Mouse (Mus musculus): ENCODE measurements around the gene Uaca.

Gene Uaca

GRCm38 (mm10) chr9:60885148-60885547, 90.8 kb downstream of the Uaca start:
- DNase-seq (ENCODE audit: low spot score in 2 of 2), result no peak

- no peak for DNase-seq (ENCODE audit: low spot score in 2 of 2)
Measured at GRCm38 (mm10) chr9:60886431-60887371, 92.4 kb downstream of the Uaca start.

GRCm38 (mm10) chr9:60887389-60887811, 93.1 kb downstream of the Uaca start:
- DNase-seq (ENCODE audit: low spot score in 2 of 2), result no peak

GRCm38 (mm10) chr9:60893511-60893910, 99.2 kb downstream of the Uaca start:
- no peak for DNase-seq (ENCODE audit: low spot score in 2 of 2)

- DNase-seq (ENCODE audit: low spot score in 2 of 2), result no peak
Measured at GRCm38 (mm10) chr9:60895486-60896110, 101.3 kb downstream of the Uaca start.

GRCm38 (mm10) chr9:60898291-60899020, 104.1 kb downstream of the Uaca start:
- DNase-seq (ENCODE audit: low spot score in 2 of 2), result no peak

GRCm38 (mm10) chr9:60899201-60899600, 104.9 kb downstream of the Uaca start:
- no peak for DNase-seq (ENCODE audit: low spot score in 2 of 2)

- DNase-seq (ENCODE audit: low spot score in 2 of 2), result no peak
Measured at GRCm38 (mm10) chr9:60899797-60900459, 105.6 kb downstream of the Uaca start.

- DNase-seq (ENCODE audit: low spot score in 2 of 2), result no peak
Measured at GRCm38 (mm10) chr9:60912266-60912665, 117.9 kb downstream of the Uaca start.

GRCm38 (mm10) chr9:60913626-60914025, 119.3 kb downstream of the Uaca start:
- DNase-seq (ENCODE audit: low spot score in 2 of 2), result no peak

GRCm38 (mm10) chr9:60919936-60920672, 125.8 kb downstream of the Uaca start:
- no peak for DNase-seq (ENCODE audit: low spot score in 2 of 2)

GRCm38 (mm10) chr9:60920673-60921062, 126.3 kb downstream of the Uaca start:
- DNase-seq (ENCODE audit: low spot score in 2 of 2), result no peak

- DNase-seq (ENCODE audit: low spot score in 2 of 2), result no peak
Measured at GRCm38 (mm10) chr9:60921287-60921686, 126.9 kb downstream of the Uaca start.

- no peak for DNase-seq (ENCODE audit: low spot score in 2 of 2)
Measured at GRCm38 (mm10) chr9:60921831-60922230, 127.5 kb downstream of the Uaca start.

- no peak for DNase-seq (ENCODE audit: low spot score in 2 of 2)
Measured at GRCm38 (mm10) chr9:60926301-60926700, 132.0 kb downstream of the Uaca start.

GRCm38 (mm10) chr9:60929290-60929983, 135.1 kb downstream of the Uaca start:
- no peak for DNase-seq (ENCODE audit: low spot score in 2 of 2)
